Mouse (Mus musculus) ovary, postnatal 14 days (tissue): Measurements from ENCODE around the gene Ivl.

Source experiments
- DNase-seq: peaks from one replicate; pipeline ENCODE4 v3.0.0; 2022; ENCODE audit warnings: low spot score

The Ivl gene

GRCm38 (mm10) chr3:92573449-92574041 lies at the start of gene Ivl:
Gene Ivl, minus strand, starts transcription at chr3:92573735.
- DNase-seq: no peak

- DNase-seq: no peak
Observed at GRCm38 (mm10) chr3:92621560-92621959, 48.0 kb upstream of the Ivl start, which contains the start of gene Lce6a. Gene Lce6a, minus strand, starts transcription at chr3:92621660.

- no peak for DNase-seq
Observed at GRCm38 (mm10) chr3:92609804-92610203, 36.3 kb upstream of the Ivl start.

GRCm38 (mm10) chr3:92607392-92607791 lies 33.9 kb upstream of the Ivl start, which contains the start of gene 2210017I01Rik:
Gene 2210017I01Rik, minus strand, starts transcription at chr3:92607492.
- no peak for DNase-seq

- DNase-seq: no peak
Observed at GRCm38 (mm10) chr3:92602169-92602568, 28.6 kb upstream of the Ivl start.

GRCm38 (mm10) chr3:92600456-92600855 lies 26.9 kb upstream of the Ivl start:
- no peak for DNase-seq

GRCm38 (mm10) chr3:92599973-92600372 lies 26.4 kb upstream of the Ivl start:
- DNase-seq: no peak

GRCm38 (mm10) chr3:92598429-92598828 lies 24.9 kb upstream of the Ivl start:
- no peak for DNase-seq

GRCm38 (mm10) chr3:92588858-92589257 lies 15.3 kb upstream of the Ivl start, which contains the start of gene Smcp:
Gene Smcp, minus strand, starts transcription at chr3:92588997.
- no peak for DNase-seq

- no peak for DNase-seq
Observed at GRCm38 (mm10) chr3:92587190-92587589, 13.7 kb upstream of the Ivl start.

- no peak for DNase-seq
Observed at GRCm38 (mm10) chr3:92585055-92585454, 11.5 kb upstream of the Ivl start.

- no peak for DNase-seq
Observed at GRCm38 (mm10) chr3:92583164-92583826, 9.8 kb upstream of the Ivl start.

- no peak for DNase-seq
Observed at GRCm38 (mm10) chr3:92579508-92579907, 6.0 kb upstream of the Ivl start.

- DNase-seq: no peak
Observed at GRCm38 (mm10) chr3:92578652-92579413, 5.3 kb upstream of the Ivl start.

GRCm38 (mm10) chr3:92572514-92573155 lies 900 bp downstream of the Ivl start:
- no peak for DNase-seq

GRCm38 (mm10) chr3:92568752-92569151 lies 4.8 kb downstream of the Ivl start:
- no peak for DNase-seq

- DNase-seq: no peak
Observed at GRCm38 (mm10) chr3:92565418-92565817, 8.1 kb downstream of the Ivl start.

GRCm38 (mm10) chr3:92534411-92534810 lies 39.1 kb downstream of the Ivl start, which contains the start of gene 2310046K23Rik:
Gene 2310046K23Rik, minus strand, starts transcription at chr3:92534511.
- DNase-seq: no peak
